Mouse (Mus musculus) hindbrain, embryonic 13.5 days (tissue): Measurements from ENCODE around the gene Camk1d. TPM values are rescaled to one million over a fixed set of nuclear protein-coding genes. Genes with fewer than 3 reads are reported as not detected.

ENCODE experiments used
- ATAC-seq: fragments of 200-750 bp; cut with Nextera tagmentation; 2 replicates; pipeline ENCODE4 v1.8.0; 2017; ENCODE audit warnings: moderate TSS enrichment; ENCODE audit not compliant: low FRiP score
- H3K27ac ChIP-seq: fragments of 300-500 bp; sonication (generic); 2 replicates; pipeline ENCODE4 v1.5.1; 2015; ENCODE audit warnings: inconsistent platforms, mild to moderate bottlenecking, moderate library complexity
- H3K27me3 ChIP-seq: fragments of 300-500 bp; sonication (generic); 2 replicates; pipeline ENCODE4 v1.6.1; 2015; ENCODE audit warnings: mild to moderate bottlenecking, inconsistent platforms
- H3K36me3 ChIP-seq: fragments of 300-500 bp; sonication (generic); 2 replicates; pipeline ENCODE4 v1.6.1; 2015; ENCODE audit warnings: mild to moderate bottlenecking, inconsistent platforms
- H3K4me1 ChIP-seq: fragments of 300-500 bp; sonication (generic); replicated peaks from 2 replicates; pipeline ENCODE4 v1.6.1; 2015; ENCODE audit warnings: inconsistent platforms
- H3K4me2 ChIP-seq: fragments of 300-500 bp; sonication (generic); 2 replicates; pipeline ENCODE4 v1.6.1; 2015; ENCODE audit warnings: inconsistent platforms, mild to moderate bottlenecking, moderate library complexity
- H3K4me3 ChIP-seq: fragments of 300-500 bp; sonication (generic); 2 replicates; pipeline ENCODE4 v1.5.1; 2015; ENCODE audit warnings: mild to moderate bottlenecking, inconsistent platforms
- H3K9ac ChIP-seq: fragments of 300-500 bp; sonication (generic); 2 replicates; pipeline ENCODE4 v1.6.1; 2015; ENCODE audit warnings: mild to moderate bottlenecking, inconsistent platforms
- H3K9me3 ChIP-seq: fragments of 300-500 bp; sonication (generic); 2 replicates; pipeline ENCODE4 v1.6.1; 2016; ENCODE audit warnings: inconsistent platforms
- WGBS: fragments of 180-500 bp; shearing (Covaris S2); methylation state at CpG from one replicate; pipeline ENCODE4 v1.1.7; 2015; 5-methylcytosine and 5-hydroxymethylcytosine counted together
- polyA plus RNA-seq: library from polyadenylated mRNA; unstranded; fragments of >200 nt; fragmentation: Nextera tagmentation; extraction: Ambion mirVana; gene quantifications from 2 replicates; pipeline ENCODE4 v1.2.1, GENCODE M21; 2015

The Camk1d gene
- polyA plus RNA-seq, 1 experiment from 2014 or later = 3.5 TPM

DNA sequence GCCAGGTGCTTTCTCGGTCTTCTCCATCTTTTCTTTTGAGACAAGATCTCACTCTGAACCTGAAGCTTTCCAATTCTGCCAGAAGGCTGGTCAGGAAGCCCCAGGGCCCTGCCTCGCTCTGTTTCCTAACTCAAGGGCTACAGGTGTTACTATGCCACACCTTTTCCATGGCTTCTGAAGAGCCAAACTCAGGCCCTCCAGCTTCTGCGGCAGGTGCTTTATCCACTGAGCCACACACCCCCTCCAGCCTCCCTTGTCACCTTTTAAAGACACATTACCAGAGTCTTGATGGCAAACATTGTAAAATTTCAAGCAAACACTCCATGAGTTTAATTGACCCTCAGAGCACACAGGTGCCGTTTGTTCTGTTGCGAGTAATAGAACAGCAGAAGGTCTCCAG, 17.7 kb upstream of the Camk1d start:
- Histone ChIP-seq H3K27ac (no peak overlapping the region), H3K27me3 (0 out of 2 replicates have a peak, but pooled peaks cover 2% of the 10 kb centered on the region), H3K4me1 (peaks cover 19% of the 10 kb centered on the region), H3K36me3 (no peaks in the 10 kb centered on the region), H3K9me3 (no peaks in the 10 kb centered on the region), H3K4me2 (no peak overlapping the region), H3K9ac (no peak overlapping the region), H3K4me3 (no peak overlapping the region)
- WGBS = 93% methylated on average over 5 of the region's 5 CpGs
- ATAC-seq = no peak

DNA sequence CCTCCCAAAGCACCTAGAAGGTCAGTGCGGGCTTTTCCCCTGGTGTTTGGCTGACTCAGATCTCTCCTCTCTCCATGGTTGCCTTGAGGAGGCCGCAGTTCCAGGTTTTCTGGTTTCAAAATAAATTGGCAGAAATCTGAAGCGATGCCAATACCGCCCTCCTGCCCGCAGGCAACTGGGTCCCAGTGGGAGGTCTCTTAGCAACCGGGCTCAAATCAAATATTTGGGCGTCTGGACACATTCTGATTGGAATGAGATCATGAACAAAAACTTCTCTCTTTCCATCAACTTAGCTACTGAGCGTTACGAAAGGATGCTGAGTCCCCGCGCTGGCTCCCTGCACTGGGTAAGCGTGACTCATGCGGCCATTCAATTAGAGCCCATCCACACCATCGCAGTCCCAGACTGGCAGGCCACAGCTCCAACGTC, 16.1 kb upstream of the Camk1d start:
- Histone ChIP-seq H3K27me3 (0 out of 2 replicates have a peak, but pooled peaks cover 5% of the 10 kb centered on the region), H3K4me2 (no peak overlapping the region), H3K9me3 (no peaks in the 10 kb centered on the region), H3K27ac (peak overlapping the region; percentile 2; the same call in 1 of the 2 replicates), H3K9ac (no peak overlapping the region), H3K36me3 (no peaks in the 10 kb centered on the region), H3K4me3 (no peak overlapping the region), H3K4me1 (peaks cover 16% of the 10 kb centered on the region)
- ATAC-seq = peak; percentile 81; the same call in 1 of the 2 replicates
- WGBS = 40% methylated on average over 15 of the region's 15 CpGs

DNA sequence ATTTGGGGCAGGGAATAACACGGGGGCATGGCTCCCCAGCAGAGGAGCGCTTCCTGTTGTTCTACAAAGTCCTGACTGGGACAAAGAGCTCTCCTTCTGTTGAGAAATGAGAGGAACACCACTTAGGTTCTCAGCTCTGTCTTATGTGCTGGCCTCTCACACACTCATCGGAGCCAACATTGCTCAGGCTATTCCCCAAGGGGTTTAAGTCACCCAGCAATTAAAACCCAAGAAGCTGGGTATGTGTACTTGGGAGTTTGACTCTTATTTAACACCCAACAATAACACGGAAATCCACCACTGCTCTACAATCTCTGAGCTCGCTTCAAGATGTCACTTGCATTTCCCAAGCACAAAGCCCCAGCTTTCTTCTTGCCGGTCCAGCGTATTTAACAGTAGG, 15.6 kb upstream of the Camk1d start:
- no peak overlapping the region for H3K27ac ChIP-seq
- ATAC-seq = no peak
- H3K4me1 ChIP-seq = peaks cover 20% of the 10 kb centered on the region
- 0 out of 2 replicates have a peak, but pooled peaks cover 5% of the 10 kb centered on the region for H3K27me3 ChIP-seq
- H3K4me2 ChIP-seq = no peak overlapping the region
- no peak overlapping the region for H3K4me3 ChIP-seq
- H3K9me3 ChIP-seq = no peaks in the 10 kb centered on the region
- WGBS = 72% methylated on average over 7 of the region's 7 CpGs
- H3K36me3 ChIP-seq = no peaks in the 10 kb centered on the region
- H3K9ac ChIP-seq = no peak overlapping the region

DNA sequence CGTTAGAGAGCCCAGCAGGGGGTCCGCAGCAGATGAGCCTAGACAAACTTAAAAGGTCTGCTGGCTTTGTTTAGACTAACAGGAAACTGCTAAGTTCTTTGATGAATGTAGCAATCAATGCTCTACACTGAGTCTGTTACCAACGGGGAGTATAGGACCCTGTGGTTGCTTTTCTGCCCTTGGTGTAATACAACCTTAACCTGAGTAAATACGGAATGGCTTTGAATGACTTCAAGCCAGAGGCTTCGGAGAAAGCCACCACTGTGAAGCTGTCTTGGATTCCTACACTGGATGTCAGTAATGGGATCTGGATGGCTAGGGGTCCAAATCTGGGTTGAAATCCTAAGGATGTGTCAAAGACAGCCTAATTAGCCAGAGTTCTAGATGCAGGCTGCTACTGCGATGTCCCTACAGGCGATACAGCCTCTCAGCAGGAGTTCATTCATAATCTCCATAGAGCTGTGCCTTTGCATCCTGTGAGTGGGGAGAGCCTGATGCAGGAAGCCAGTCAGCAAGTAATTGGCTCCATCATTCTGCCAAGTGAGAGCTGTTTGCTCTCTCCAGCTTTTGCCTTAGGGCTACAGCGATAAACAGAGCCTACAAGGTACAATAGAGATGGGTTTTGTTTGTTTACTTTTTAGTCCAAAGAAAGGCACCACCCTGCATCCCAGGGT, 10.8 kb upstream of the Camk1d start:
- peak; percentile 63 for ATAC-seq
- peaks cover 13% of the 10 kb centered on the region for H3K4me1 ChIP-seq
- peak overlapping the region; percentile 58; the same call in 1 of the 2 replicates for H3K27ac ChIP-seq
- no peaks in the 10 kb centered on the region for H3K36me3 ChIP-seq
- no peak overlapping the region for H3K4me2 ChIP-seq
- H3K27me3 ChIP-seq = 0 out of 2 replicates have a peak, but pooled peaks cover 2% of the 10 kb centered on the region
- H3K9ac ChIP-seq = no peak overlapping the region; the same call in 1 of the 2 replicates
- WGBS = 16% methylated on average over 8 of the region's 8 CpGs
- no peak overlapping the region for H3K4me3 ChIP-seq
- H3K9me3 ChIP-seq = no peaks in the 10 kb centered on the region

DNA sequence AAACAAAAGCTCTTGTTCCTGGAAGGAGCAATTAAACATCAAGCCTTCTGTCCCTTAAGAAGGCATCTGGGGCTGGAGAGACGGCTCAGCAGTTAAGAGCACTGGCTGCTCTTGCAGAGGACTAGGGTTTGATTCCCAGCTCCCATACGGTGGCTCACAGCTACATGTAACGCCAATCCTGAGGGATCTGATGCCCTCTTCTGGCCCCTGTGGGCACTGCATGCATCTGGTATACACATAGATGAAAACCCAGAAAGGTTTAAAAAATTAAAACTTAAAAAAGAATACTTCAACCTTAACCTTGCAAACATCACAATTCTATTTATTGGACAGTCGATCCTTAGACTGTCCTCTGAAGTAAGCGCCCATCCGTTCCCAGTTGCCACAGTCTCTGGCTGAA, 3.4 kb upstream of the Camk1d start:
- H3K27me3 ChIP-seq = peaks cover 4% of the 10 kb centered on the region
- no peaks in the 10 kb centered on the region for H3K36me3 ChIP-seq
- H3K9me3 ChIP-seq = peaks cover 7% of the 10 kb centered on the region; the same call in 1 of the 2 replicates
- no peak overlapping the region for H3K27ac ChIP-seq
- 91% methylated on average over 6 of the region's 6 CpGs for WGBS
- H3K9ac ChIP-seq = no peak overlapping the region
- ATAC-seq = no peak
- H3K4me1 ChIP-seq = peaks cover 15% of the 10 kb centered on the region
- H3K4me3 ChIP-seq = no peak overlapping the region
- no peak overlapping the region for H3K4me2 ChIP-seq

DNA sequence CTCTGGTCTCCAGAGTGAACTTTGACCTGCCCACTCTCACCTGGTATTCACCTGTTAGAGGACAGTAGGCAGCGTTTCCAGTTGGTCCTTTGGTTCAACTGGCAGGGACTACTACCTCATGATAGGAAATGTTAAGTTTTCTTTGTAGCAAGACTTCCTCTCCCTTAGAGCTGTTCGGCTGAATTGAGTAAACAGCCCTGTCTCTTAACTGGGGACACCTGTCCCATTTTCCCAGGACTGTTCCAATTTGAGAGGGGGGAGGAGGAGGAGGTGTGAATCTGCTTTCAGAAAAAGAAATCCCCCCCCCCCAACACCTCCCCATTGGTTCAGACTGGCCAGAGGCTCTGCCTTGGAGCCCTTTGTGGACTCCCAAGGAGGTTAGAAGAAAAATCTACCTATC, 1.2 kb upstream of the Camk1d start:
- 33% methylated on average over 2 of the region's 2 CpGs for WGBS
- peak overlapping the region; percentile 97 for H3K4me2 ChIP-seq
- peaks cover 21% of the 10 kb centered on the region for H3K4me1 ChIP-seq
- no peak for ATAC-seq
- H3K9ac ChIP-seq = peak overlapping the region; percentile 80; the same call in 1 of the 2 replicates
- no peak overlapping the region for H3K27ac ChIP-seq
- no peaks in the 10 kb centered on the region for H3K36me3 ChIP-seq
- peaks cover 7% of the 10 kb centered on the region; the same call in 1 of the 2 replicates for H3K9me3 ChIP-seq
- peaks cover 19% of the 10 kb centered on the region for H3K27me3 ChIP-seq
- peak overlapping the region; percentile 72; the same call in 1 of the 2 replicates for H3K4me3 ChIP-seq

DNA sequence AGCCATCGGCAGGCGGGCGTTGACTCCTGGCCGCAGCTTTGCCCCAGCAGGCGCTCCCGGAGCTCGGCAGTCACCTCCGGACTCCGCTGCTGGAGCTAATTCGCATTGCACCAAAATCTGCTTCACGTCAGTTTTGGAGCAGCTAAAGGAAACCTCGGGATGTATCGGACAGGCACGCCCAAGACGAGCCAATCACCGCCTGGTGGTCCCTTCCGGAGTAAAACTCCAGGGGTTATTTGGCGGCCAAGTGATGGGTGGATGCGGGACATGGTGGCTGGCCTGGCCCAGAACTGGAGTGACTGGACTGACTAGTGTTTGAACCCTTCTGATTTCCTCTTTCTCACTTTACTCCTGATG, 717 bp upstream of the Camk1d start:
- H3K4me1 ChIP-seq = peaks cover 21% of the 10 kb centered on the region
- WGBS = 0% methylated on average over 19 of the region's 19 CpGs
- H3K27me3 ChIP-seq = peaks cover 19% of the 10 kb centered on the region
- peak overlapping the region; percentile 80 for H3K9ac ChIP-seq
- peak; percentile 44; the same call in 1 of the 2 replicates for ATAC-seq
- H3K9me3 ChIP-seq = peaks cover 7% of the 10 kb centered on the region; the same call in 1 of the 2 replicates
- H3K4me3 ChIP-seq = peak overlapping the region; percentile 72
- peak overlapping the region; percentile 76 for H3K27ac ChIP-seq
- peak overlapping the region; percentile 97 for H3K4me2 ChIP-seq
- no peaks in the 10 kb centered on the region for H3K36me3 ChIP-seq

DNA sequence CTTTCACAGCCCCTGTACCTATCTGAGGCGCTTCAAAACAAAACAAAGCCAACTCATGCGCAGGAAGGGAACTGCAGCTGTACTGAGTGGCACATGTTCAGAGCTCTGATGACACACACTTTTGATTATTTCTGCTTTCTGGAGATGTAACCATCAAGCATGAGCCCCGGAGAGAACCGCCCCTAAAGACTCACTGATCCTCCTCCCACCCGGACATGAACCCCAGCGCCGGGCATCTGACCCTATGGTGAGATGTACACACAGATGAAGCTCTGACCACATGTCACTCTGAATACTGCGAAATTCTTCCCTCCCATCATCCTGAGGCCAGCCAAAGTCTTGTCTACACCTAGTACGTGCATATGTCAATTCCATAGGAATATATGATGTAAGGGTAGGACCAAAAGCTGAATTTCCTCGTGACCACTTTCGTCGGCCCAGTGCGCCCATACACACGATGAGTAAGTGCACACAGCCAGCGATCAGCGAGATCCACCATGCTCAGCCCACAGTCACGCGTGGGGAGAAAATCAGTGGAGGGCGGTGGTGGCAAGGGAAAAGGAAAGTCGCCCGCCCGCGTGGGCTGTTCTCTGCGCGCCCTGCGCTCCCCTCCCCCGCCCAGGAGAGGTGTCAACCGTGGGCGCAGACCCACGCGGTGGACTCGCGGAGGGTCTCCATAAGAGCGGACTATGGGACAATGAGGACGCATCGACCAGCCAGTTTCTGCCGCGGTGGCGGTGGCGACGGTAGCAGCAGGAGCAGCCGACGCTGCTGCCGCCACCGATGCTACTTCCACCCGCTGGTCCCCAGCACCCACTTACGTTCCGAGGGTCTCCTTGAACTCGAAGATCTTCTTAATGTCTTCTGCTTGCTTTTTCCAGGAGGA, 747 bp downstream of the Camk1d start:
- peak overlapping the region; percentile 97 for H3K4me2 ChIP-seq
- H3K9ac ChIP-seq = peak overlapping the region; percentile 80
- no peaks in the 10 kb centered on the region for H3K36me3 ChIP-seq
- WGBS = under 1% methylated on average over 49 of the region's 49 CpGs
- H3K9me3 ChIP-seq = peaks cover 7% of the 10 kb centered on the region; the same call in 1 of the 2 replicates
- peak overlapping the region; percentile 72 for H3K4me3 ChIP-seq
- H3K4me1 ChIP-seq = peaks cover 21% of the 10 kb centered on the region
- H3K27me3 ChIP-seq = peaks cover 19% of the 10 kb centered on the region
- peak overlapping the region; percentile 76 for H3K27ac ChIP-seq
- peak; percentile 44 for ATAC-seq

DNA sequence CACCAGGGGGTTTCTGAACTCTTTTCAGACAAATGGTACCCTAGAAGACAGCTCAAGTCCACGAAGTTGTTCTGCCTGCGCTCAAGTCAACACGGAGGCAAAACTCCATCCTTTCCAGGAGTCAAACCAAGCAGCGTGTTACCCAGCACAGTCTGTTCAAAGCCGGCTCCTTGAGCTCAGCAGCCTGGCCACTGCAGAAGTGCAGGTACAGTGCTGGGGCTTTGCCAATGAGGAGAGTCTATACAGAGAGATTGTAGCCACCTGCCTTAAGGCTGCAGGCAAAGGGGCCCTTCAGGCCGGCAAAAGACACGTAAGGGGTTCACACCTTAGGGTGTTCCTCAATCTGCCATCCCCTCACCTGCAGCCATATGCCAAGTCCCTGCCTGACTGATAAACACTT, 2.1 kb downstream of the Camk1d start:
- Histone ChIP-seq H3K36me3 (no peaks in the 10 kb centered on the region), H3K9me3 (peaks cover 2% of the 10 kb centered on the region; the same call in 1 of the 2 replicates), H3K4me3 (peak overlapping the region; percentile 72), H3K4me2 (peak overlapping the region; percentile 97), H3K4me1 (peaks cover 21% of the 10 kb centered on the region), H3K27ac (no peak overlapping the region), H3K9ac (peak overlapping the region; percentile 80; the same call in 1 of the 2 replicates), H3K27me3 (peaks cover 19% of the 10 kb centered on the region)
- WGBS = 45% methylated on average over 7 of the region's 7 CpGs
- no peak for ATAC-seq

DNA sequence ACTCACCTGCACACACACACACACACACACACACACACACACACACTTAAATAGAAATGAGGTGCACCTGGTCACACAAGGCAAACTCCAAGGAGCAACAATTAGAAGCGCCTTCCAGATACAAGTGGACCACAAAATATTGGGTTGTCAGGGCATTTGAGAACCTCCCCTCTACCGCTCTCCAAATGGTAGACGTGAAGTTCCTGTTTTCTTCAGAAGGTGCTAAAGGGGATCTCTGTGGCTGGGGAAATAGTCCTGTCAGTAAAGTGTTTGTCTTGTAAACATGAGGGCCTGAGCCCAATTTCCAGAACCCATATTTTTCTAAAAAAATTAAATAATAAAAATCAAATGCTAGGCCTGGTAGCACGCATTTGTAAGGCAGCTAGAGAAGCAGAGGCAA, 4.4 kb downstream of the Camk1d start:
- H3K9ac ChIP-seq = no peak overlapping the region
- ATAC-seq = no peak
- WGBS = 90% methylated on average over 4 of the region's 4 CpGs

DNA sequence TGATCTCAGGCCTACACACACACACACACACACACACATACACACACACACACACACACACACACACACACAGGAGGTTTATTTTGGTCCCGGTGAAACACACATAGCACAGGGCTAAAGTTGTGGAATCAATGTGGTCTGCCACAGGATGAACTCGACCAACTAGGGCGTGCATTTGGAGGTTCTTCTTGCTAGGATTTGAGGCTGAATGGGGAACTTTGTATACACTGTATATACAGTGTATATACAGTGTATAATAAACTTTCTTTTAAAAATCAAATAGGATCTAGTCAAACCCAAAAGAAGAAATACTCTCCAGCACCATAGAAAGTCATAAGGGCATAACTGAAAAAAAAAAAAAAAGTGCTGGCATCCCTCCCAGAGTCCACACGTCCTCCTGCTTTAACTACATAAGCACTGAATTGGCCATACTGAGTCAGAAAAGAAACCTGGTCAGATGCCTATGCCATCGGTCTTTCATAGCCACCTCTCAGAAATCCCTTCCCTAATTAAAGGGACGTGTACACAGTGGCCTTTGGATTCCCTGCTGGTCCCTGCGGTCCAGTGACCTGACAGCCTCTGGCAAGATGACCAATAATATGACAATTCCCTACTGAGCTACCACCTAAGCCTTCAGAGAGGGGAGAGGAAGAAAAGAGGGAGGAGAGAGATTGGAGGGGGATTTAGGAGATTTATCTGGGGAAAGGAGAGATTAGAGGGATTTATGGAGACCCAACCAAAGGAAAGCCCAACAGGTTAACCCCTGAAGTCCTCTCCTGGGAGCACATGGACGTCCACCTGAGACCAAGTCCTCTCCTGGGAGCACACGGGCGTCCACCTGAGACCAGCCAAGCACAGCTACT, 6.2 kb downstream of the Camk1d start:
- no peak overlapping the region for H3K4me3 ChIP-seq
- 80% methylated on average over 10 of the region's 10 CpGs for WGBS
- no peaks in the 10 kb centered on the region for H3K36me3 ChIP-seq
- H3K9ac ChIP-seq = no peak overlapping the region
- no peaks in the 10 kb centered on the region for H3K9me3 ChIP-seq
- H3K27me3 ChIP-seq = peaks cover 19% of the 10 kb centered on the region
- no peak for ATAC-seq
- H3K27ac ChIP-seq = no peak overlapping the region
- peaks cover 10% of the 10 kb centered on the region for H3K4me1 ChIP-seq
- no peak overlapping the region for H3K4me2 ChIP-seq

More for the DNA sequence above, 4.4 kb downstream of the Camk1d start:
- no peak overlapping the region for H3K4me2 ChIP-seq
- peaks cover 17% of the 10 kb centered on the region for H3K4me1 ChIP-seq
- no peak overlapping the region for H3K4me3 ChIP-seq
- H3K9me3 ChIP-seq = no peaks in the 10 kb centered on the region
- H3K27ac ChIP-seq = no peak overlapping the region
- no peaks in the 10 kb centered on the region for H3K36me3 ChIP-seq
- H3K27me3 ChIP-seq = peaks cover 19% of the 10 kb centered on the region
